Mouse (Mus musculus): ENCODE results near the gene Tfcp2. TPM values are rescaled to one million over a fixed set of nuclear protein-coding genes. Genes with fewer than 3 reads are reported as not detected.

The Tfcp2 gene
- polyA plus RNA-seq, 1 experiment from 2014 or later, result 36.9 TPM

DNA sequence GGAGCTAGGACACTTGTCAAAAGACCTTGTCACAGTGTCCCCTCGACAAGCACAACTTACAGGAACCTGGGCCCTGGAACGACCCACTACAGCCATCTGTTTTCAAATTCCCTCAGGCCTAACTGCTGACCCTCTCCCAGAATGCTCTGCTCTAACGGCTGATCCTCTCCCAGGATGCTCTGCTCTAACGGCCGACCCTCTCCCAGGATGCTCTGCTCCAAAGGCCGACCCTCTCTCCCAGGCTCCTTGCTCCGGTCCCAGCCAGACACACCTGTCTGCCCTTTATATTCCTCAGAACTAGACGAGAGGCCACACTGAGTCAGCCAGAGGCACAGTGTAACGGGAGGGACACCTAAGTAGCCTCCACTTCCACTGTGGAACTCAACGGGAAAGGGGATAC, 28.3 kb upstream of the Tfcp2 start:
- DNase-seq (ENCODE audit: low spot score), result no peak
- Histone ChIP-seq H3K27me3 (ENCODE audit: insufficient read depth, poor library complexity, severe bottlenecking) (peaks cover 17% of the 10 kb centered on the region), H3K9me3 (no peaks in the 10 kb centered on the region), H3K36me3 (peaks cover 34% of the 10 kb centered on the region; the same call in 1 of the 2 replicates), H3K4me3 (no peak overlapping the region), H3K4me1 (replicated peaks) (no peaks in the 10 kb centered on the region), H3K27ac (no peak overlapping the region)
- WGBS, result 90% methylated on average over 10 of the region's 10 CpGs

DNA sequence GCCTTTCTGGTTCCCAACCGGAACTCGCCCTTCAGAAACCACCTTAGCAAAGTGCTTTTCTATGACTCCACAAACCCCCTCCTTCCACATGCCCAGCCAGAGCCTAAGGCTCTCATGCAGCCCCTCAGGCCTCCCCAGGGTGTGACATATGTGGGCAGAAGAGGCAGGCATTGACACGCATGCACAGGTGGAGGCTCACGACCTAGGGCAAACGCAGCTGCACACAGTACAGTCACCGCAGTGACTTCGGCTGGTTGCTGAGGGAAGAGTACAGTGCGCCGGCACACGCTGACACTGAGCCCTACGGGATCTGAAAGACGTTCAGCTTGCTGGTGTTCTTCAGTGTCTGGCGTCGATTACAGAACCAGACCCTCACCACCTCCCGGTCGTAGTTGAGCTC, 26.2 kb upstream of the Tfcp2 start:
- no peak for DNase-seq (ENCODE audit: low spot score)
- peaks cover 27% of the 10 kb centered on the region; the same call in 1 of the 2 replicates for H3K36me3 ChIP-seq
- 89% methylated on average over 16 of the region's 16 CpGs for WGBS
- no peaks in the 10 kb centered on the region for H3K9me3 ChIP-seq
- peaks cover 5% of the 10 kb centered on the region; the same call in 1 of the 2 replicates for H3K27me3 ChIP-seq (ENCODE audit: insufficient read depth, poor library complexity, severe bottlenecking)
- H3K27ac ChIP-seq, result no peak overlapping the region
- H3K4me1 ChIP-seq (replicated peaks), result peaks cover 5% of the 10 kb centered on the region; the same call in 1 of the 2 replicates
- H3K4me3 ChIP-seq, result no peak overlapping the region

DNA sequence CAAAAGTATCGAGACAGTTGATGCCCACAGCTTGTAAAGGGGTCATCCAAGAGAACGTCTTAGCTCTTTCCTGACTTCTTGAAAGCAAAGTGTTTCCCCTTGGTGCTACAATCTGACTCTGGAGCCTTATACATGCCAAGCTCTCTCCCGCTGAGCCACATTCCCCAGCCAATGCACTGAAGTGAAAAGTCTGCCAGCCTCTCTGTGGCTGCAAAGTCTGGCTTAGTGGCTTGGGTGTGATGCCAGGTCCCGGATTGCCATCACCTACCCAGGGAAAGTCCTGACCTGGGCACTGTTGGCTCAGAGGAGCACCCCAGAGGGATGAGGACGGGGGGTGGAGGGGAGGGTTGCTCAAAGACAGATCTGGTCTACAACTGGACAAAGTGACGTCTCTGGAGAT, 25.0 kb upstream of the Tfcp2 start:
- Histone ChIP-seq H3K4me3 (no peak overlapping the region), H3K4me1 (replicated peaks) (peaks cover 5% of the 10 kb centered on the region; the same call in 1 of the 2 replicates), H3K27me3 (ENCODE audit: insufficient read depth, poor library complexity, severe bottlenecking) (0 out of 2 replicates have a peak, but pooled peaks cover 3% of the 10 kb centered on the region), H3K9me3 (no peaks in the 10 kb centered on the region), H3K27ac (no peak overlapping the region), H3K36me3 (peaks cover 27% of the 10 kb centered on the region; the same call in 1 of the 2 replicates)
- no peak for DNase-seq (ENCODE audit: low spot score)
- WGBS, result 88% methylated on average over 6 of the region's 6 CpGs

DNA sequence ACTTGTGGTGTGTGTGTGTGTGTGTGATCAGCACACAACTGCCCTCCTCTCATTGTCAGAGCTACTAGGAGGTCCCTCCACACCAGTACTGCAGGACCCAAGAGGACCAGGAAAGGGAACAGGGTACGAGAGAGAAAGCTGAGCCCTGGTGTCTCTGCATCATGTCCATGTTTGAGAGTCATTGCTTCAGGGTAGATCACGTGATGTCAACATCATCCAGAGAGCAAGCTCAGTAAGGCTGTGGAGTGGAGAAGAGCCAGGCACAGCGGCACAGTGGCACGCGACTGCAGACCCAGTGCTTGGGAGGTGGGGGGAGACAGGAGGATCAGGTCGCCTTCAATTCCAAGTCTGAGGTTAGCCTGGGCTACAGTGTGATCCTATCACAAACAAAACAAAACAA, 24.6 kb upstream of the Tfcp2 start:
- H3K9me3 ChIP-seq, result no peaks in the 10 kb centered on the region
- peaks cover 27% of the 10 kb centered on the region; the same call in 1 of the 2 replicates for H3K36me3 ChIP-seq
- 0 out of 2 replicates have a peak, but pooled peaks cover 3% of the 10 kb centered on the region for H3K27me3 ChIP-seq (ENCODE audit: insufficient read depth, poor library complexity, severe bottlenecking)
- 90% methylated on average over 6 of the region's 6 CpGs for WGBS
- no peak for DNase-seq (ENCODE audit: low spot score)
- H3K4me1 ChIP-seq (replicated peaks), result peaks cover 5% of the 10 kb centered on the region; the same call in 1 of the 2 replicates
- no peak overlapping the region for H3K4me3 ChIP-seq
- H3K27ac ChIP-seq, result no peak overlapping the region

DNA sequence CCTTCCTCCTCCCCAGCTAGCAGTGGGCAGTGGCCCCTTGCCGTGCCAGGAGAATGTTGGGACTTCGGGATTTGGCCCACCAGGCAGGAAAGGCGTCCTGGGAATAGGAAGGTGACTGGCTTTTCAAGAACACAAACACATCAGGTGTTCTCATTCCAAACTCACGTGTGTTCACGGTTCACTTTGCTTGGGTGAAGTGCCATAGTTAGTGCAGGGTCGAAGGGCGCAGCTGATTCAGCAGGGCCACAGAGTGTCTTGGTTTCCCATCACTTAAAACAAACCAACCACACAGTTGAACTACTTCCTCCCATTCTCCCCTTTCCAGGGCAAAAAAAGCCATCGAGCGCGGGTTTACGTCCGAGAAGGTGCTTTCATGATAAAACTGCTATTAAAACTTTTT, 23.6 kb upstream of the Tfcp2 start:
- peaks cover 5% of the 10 kb centered on the region; the same call in 1 of the 2 replicates for H3K4me1 ChIP-seq (replicated peaks)
- WGBS, result 87% methylated on average over 12 of the region's 12 CpGs
- DNase-seq (ENCODE audit: low spot score), result no peak
- no peak overlapping the region for H3K4me3 ChIP-seq
- H3K9me3 ChIP-seq, result no peaks in the 10 kb centered on the region
- peaks cover 23% of the 10 kb centered on the region; the same call in 1 of the 2 replicates for H3K36me3 ChIP-seq
- no peak overlapping the region for H3K27ac ChIP-seq
- 0 out of 2 replicates have a peak, but pooled peaks cover 3% of the 10 kb centered on the region for H3K27me3 ChIP-seq (ENCODE audit: insufficient read depth, poor library complexity, severe bottlenecking)

DNA sequence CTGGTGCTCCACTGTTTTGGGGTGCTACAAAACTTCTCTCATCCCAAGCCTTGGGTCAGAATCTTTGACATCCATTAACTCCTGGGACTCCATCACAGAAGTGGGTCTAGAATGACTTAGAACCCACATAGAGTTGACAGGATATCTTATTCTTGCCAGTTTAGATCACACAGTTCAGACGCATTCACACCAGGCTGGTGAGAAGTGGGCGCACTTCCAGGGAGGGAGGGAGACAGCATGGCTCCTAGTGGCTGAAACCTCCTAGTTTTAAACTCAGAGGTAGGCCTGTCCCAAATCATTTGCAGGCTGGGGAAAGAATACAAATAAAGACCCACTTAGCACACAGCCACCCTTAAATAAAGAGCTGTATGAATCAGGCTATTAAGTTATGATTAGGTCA, 22.6 kb upstream of the Tfcp2 start:
- DNase-seq (ENCODE audit: low spot score), result no peak
- Histone ChIP-seq H3K27me3 (ENCODE audit: insufficient read depth, poor library complexity, severe bottlenecking) (0 out of 2 replicates have a peak, but pooled peaks cover 3% of the 10 kb centered on the region), H3K4me1 (replicated peaks) (peaks cover 5% of the 10 kb centered on the region; the same call in 1 of the 2 replicates), H3K9me3 (no peaks in the 10 kb centered on the region), H3K4me3 (no peak overlapping the region), H3K36me3 (peaks cover 13% of the 10 kb centered on the region; the same call in 1 of the 2 replicates), H3K27ac (no peak overlapping the region)
- 73% methylated on average over 2 of the region's 2 CpGs for WGBS

DNA sequence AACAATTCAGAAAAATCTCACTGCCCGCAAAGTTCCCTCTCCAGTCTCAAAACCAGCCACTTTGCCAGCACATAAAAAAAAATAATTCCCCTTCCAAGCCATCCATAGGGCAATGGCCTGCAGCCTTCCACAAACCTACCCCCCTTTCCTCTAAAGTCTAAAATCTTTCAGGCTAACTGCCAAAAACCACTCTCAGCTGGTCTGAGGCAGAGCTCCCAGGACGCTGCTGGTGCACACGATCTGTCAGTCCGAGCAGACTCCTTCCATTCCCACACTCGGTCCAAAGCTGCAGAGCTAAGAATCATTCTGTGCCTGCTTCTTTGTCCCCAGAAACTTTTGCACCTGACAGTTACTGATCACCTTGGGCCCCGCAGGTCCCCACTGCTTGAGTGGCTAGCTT, 22.1 kb upstream of the Tfcp2 start:
- Histone ChIP-seq H3K27me3 (ENCODE audit: insufficient read depth, poor library complexity, severe bottlenecking) (0 out of 2 replicates have a peak, but pooled peaks cover 3% of the 10 kb centered on the region), H3K4me3 (no peak overlapping the region), H3K36me3 (peaks cover 13% of the 10 kb centered on the region; the same call in 1 of the 2 replicates), H3K27ac (no peak overlapping the region), H3K9me3 (no peaks in the 10 kb centered on the region), H3K4me1 (replicated peaks) (peaks cover 5% of the 10 kb centered on the region; the same call in 1 of the 2 replicates)
- no peak for DNase-seq (ENCODE audit: low spot score)
- WGBS, result 81% methylated on average over 6 of the region's 6 CpGs

DNA sequence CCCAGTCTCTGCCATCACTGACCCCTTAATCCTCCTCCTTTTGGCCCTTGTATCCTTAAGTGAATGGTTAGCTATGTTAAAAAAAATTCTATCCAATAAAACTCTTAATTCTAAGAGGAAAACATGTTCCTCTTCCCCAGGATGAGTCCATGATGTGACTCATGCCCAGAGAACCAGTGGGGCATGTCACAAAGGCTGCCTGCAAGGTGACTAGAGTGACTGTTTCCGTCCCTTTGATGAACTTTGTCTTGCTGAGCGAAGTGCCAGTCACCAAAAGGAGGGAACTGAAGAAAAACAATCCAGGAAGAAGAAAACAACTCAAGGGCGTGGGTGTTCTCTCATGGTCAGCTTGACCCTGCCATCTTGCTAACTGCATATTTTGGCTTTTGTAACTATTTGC, 17.4 kb upstream of the Tfcp2 start:
- H3K27ac ChIP-seq, result no peak overlapping the region
- no peak for DNase-seq (ENCODE audit: low spot score)
- no peak overlapping the region for H3K4me3 ChIP-seq
- peaks cover 5% of the 10 kb centered on the region; the same call in 1 of the 2 replicates for H3K4me1 ChIP-seq (replicated peaks)
- WGBS, result 64% methylated on average over 3 of the region's 3 CpGs
- H3K27me3 ChIP-seq (ENCODE audit: insufficient read depth, poor library complexity, severe bottlenecking), result no peaks in the 10 kb centered on the region
- no peaks in the 10 kb centered on the region for H3K36me3 ChIP-seq
- H3K9me3 ChIP-seq, result no peaks in the 10 kb centered on the region

DNA sequence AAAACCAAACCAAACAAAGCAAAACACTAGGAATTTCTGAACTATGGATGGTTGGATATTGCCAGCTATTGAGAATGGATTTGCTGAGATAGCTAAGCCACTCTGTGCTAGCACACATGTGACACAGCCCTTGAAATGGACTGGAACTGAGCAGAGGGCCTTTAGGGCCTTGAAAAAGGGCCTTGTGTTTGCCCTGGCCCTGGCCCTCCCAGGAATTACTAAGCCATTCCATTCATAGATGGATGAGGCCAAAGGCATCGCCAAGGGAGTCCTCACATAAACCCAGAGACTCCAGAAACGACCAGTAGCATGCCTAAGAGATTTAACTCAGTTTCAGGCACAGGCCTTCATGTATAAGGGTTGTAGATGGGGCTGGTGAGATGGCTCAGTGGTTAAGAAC, 14.7 kb upstream of the Tfcp2 start:
- Histone ChIP-seq H3K27me3 (ENCODE audit: insufficient read depth, poor library complexity, severe bottlenecking) (no peaks in the 10 kb centered on the region), H3K4me3 (no peak overlapping the region), H3K36me3 (no peaks in the 10 kb centered on the region), H3K9me3 (no peaks in the 10 kb centered on the region), H3K27ac (no peak overlapping the region), H3K4me1 (replicated peaks) (no peaks in the 10 kb centered on the region)
- 81% methylated on average over 2 of the region's 2 CpGs for WGBS
- no peak for DNase-seq (ENCODE audit: low spot score)

DNA sequence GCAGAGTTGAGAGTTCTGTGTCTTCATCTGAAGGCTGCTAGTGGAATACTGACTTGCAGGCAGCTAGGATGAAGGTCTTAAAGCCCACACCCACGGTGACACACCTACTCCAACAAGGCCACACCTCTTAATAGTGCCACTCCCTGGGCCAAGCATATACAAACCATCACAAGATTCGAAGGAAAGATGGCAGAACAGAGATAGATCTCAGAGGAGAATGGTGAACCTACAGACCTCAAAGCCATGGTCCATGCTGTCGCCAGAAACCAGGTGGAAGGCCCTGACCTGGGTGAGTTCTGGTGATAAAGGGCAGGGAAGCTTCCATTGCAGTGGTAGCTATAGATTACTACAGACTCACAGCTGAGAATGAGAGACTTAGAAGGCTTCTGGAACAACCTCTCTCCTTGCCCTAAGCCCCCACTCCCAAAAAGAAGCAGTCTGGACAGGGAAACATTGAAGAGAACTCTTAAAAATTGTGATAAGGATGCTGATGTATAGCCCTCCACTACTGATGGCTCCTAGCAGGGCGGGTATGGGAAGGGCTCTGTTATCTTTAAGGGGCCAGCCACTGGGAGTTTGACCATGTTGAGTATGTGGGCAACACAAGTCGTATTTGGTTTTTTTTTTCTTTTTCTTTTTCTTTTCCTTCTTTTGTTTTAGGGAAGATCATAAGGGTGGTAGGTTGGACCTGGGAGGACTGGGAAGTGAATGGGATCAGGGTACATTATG, 6.1 kb upstream of the Tfcp2 start:
- Histone ChIP-seq H3K9me3 (no peaks in the 10 kb centered on the region), H3K36me3 (no peaks in the 10 kb centered on the region), H3K27me3 (ENCODE audit: insufficient read depth, poor library complexity, severe bottlenecking) (no peaks in the 10 kb centered on the region), H3K4me1 (replicated peaks) (no peaks in the 10 kb centered on the region), H3K27ac (no peak overlapping the region), H3K4me3 (no peak overlapping the region)
- DNase-seq (ENCODE audit: low spot score), result no peak
- WGBS, result 77% methylated on average over 5 of the region's 5 CpGs

DNA sequence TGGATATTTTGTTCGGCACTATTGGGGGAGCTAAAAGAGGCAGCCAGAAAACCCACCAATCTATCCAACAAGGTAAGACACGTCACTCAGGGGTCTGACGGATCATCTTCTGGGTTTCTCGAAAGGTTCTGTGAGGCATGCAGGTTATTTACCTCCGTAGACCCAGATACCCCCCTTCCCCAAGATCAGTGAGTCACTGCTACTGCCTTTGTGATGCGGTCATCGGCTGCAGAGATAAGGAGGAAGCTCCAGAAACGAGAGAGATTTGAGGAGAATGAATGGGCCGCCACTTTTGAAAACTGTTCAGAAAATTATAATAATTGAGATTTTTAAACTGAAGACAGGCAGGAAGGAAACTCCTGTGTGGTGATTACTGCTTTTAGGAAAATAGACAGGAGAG, 4.6 kb upstream of the Tfcp2 start:
- Histone ChIP-seq H3K27me3 (ENCODE audit: insufficient read depth, poor library complexity, severe bottlenecking) (no peaks in the 10 kb centered on the region), H3K36me3 (no peaks in the 10 kb centered on the region), H3K9me3 (no peaks in the 10 kb centered on the region), H3K27ac (no peak overlapping the region), H3K4me1 (replicated peaks) (peaks cover 5% of the 10 kb centered on the region), H3K4me3 (no peak overlapping the region)
- no peak for DNase-seq (ENCODE audit: low spot score)
- 93% methylated on average over 9 of the region's 9 CpGs for WGBS

DNA sequence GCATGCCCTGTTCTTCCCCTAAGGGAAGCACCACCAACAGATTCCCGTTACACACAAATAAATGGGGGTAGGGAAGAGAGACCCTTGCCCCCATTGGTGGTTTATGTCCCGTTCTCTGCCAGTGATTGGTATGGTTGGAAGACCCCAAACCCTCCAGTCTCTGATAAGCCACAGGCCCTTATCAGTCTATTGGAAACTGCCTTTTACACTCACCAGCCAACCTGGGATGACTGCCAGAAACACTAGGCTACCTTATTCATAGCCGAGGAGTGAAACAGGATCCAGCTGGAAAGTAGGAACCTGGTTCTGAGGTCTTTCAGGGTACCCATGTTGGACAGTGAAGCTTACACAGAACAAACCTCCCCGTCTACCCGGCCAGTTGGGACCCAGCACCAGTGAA, 4.2 kb upstream of the Tfcp2 start:
- no peak overlapping the region for H3K4me3 ChIP-seq
- no peak for DNase-seq (ENCODE audit: low spot score)
- peaks cover 7% of the 10 kb centered on the region for H3K4me1 ChIP-seq (replicated peaks)
- H3K36me3 ChIP-seq, result no peaks in the 10 kb centered on the region
- H3K9me3 ChIP-seq, result no peaks in the 10 kb centered on the region
- WGBS, result 89% methylated on average over 5 of the region's 5 CpGs
- no peaks in the 10 kb centered on the region for H3K27me3 ChIP-seq (ENCODE audit: insufficient read depth, poor library complexity, severe bottlenecking)
- H3K27ac ChIP-seq, result no peak overlapping the region

DNA sequence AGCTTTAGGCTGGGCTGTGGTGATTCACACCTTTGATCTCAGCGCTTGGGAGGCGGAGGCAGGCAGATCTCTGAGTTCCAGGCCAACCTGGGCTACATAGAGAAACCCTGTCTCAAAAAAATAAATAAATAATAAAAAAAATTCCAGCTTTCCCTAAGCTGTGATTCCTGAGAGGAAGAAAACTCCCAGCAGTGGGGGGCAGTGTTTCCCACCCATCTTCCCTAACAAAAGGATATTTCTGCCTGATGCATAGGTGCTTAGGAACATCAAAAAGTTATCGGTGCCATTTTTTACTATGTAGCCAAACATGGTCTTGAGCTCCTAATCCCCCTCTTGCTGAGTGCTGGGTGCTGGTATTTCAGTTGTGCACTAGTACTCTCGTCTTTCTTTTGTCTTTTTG, 1.5 kb downstream of the Tfcp2 start:
- DNase-seq (ENCODE audit: low spot score), result no peak
- peaks cover 17% of the 10 kb centered on the region for H3K4me1 ChIP-seq (replicated peaks)
- H3K27ac ChIP-seq, result no peak overlapping the region
- no peaks in the 10 kb centered on the region for H3K27me3 ChIP-seq (ENCODE audit: insufficient read depth, poor library complexity, severe bottlenecking)
- H3K9me3 ChIP-seq, result peaks cover 12% of the 10 kb centered on the region; the same call in 1 of the 2 replicates
- peaks cover 50% of the 10 kb centered on the region for H3K36me3 ChIP-seq
- peak overlapping the region; percentile 77 for H3K4me3 ChIP-seq
- WGBS, result 95% methylated on average over 4 of the region's 4 CpGs

All from hindbrain, embryonic 10.5 days (tissue).